Mouse (Mus musculus) kidney, embryonic 15.5 days (tissue): ENCODE results near the gene Ndufv3. TPM values are rescaled to one million over a fixed set of nuclear protein-coding genes. Genes with fewer than 3 reads are reported as not detected.
A peak's percentile ranks its signal among the peaks of the same experiment; 100 is the strongest.
"Not testable (repeated sequence)": the region's sequence is repeated elsewhere in the genome, so short reads cannot be mapped to it uniquely, and the experiment has no call there.

Experiments used
- ATAC-seq: fragments of 200-750 bp; cut with Nextera tagmentation; replicated peaks from 2 replicates; pipeline ENCODE4 v1.8.0; 2017; ENCODE audit warnings: moderate TSS enrichment; ENCODE audit not compliant: low FRiP score
- H3K27ac ChIP-seq: fragments of 300-500 bp; sonication (generic); 2 replicates; pipeline ENCODE4 v1.5.1; 2015; ENCODE audit warnings: mild to moderate bottlenecking, inconsistent platforms
- H3K27me3 ChIP-seq: fragments of 300-500 bp; sonication (generic); 2 replicates; pipeline ENCODE4 v1.6.1; 2015; ENCODE audit warnings: inconsistent platforms
- H3K36me3 ChIP-seq: fragments of 300-500 bp; sonication (generic); 2 replicates; pipeline ENCODE4 v1.6.1; 2015; ENCODE audit warnings: inconsistent platforms
- H3K4me1 ChIP-seq: fragments of 300-500 bp; sonication (generic); 2 replicates; pipeline ENCODE4 v1.6.1; 2015; ENCODE audit warnings: inconsistent platforms
- H3K4me2 ChIP-seq: fragments of 300-500 bp; sonication (generic); 2 replicates; pipeline ENCODE4 v1.6.1; 2015; ENCODE audit warnings: moderate library complexity, mild to moderate bottlenecking, inconsistent platforms
- H3K4me3 ChIP-seq: fragments of 300-500 bp; sonication (generic); replicated peaks from 2 replicates; pipeline ENCODE4 v1.5.1; 2015; ENCODE audit warnings: mild to moderate bottlenecking, inconsistent platforms
- H3K9ac ChIP-seq: fragments of 300-500 bp; sonication (generic); 2 replicates; pipeline ENCODE4 v1.6.1; 2015; ENCODE audit warnings: mild to moderate bottlenecking, inconsistent platforms
- H3K9me3 ChIP-seq: fragments of 300-500 bp; sonication (generic); replicated peaks from 2 replicates; pipeline ENCODE4 v1.6.1; 2016; ENCODE audit warnings: inconsistent platforms
- WGBS: fragments of 180-500 bp; shearing (Covaris S2); methylation state at CpG from one replicate; pipeline ENCODE4 v1.1.7; 2015; ENCODE audit warnings: mixed read lengths; 5-methylcytosine and 5-hydroxymethylcytosine counted together
- polyA plus RNA-seq: library from polyadenylated mRNA; unstranded; fragments of >200 nt; fragmentation: Nextera tagmentation; extraction: Ambion mirVana; gene quantifications from 2 replicates; pipeline ENCODE4 v1.2.1, GENCODE M21; 2015

Gene Ndufv3
- polyA plus RNA-seq, 1 experiment from 2014 or later = 261 TPM

DNA sequence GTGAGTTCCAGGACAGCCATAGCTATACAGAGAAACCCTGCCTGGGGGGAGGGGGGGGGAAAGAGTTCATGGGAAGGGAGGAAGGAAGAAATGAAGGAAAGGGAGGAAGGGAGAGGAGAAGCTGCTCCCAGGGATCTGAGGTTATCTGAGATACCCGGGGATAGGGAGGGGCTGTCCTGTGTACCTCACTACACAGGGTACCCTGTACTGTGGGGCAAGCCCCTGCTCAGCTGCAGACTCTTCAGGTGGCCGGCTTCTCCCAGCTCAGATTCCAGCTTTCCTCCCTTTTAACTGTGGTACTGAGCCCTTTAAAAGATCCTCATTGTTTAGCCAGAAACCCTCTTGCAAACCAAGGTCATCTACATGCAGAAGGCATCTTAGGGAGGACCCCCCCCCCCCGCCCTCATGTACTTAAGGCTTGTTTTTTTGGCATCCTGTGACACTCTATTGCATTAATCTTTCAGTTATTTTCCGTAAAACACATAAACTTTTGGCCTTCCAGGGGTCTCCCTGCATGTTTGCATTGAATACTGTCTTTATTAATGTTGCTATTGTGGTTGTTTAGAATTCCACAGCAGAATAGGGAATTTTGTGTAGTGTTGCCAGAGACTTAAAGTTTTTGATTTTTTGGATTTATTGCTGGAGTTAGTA is 21.0 kb downstream of the Ndufv3 start:
- ATAC-seq = no peak
- Histone ChIP-seq H3K27ac (peak overlapping the region; percentile 52; the same call in 1 of the 2 replicates), H3K9ac (no peak overlapping the region), H3K27me3 (no peaks in the 10 kb centered on the region), H3K36me3 (no peaks in the 10 kb centered on the region), H3K4me2 (no peak overlapping the region), H3K4me3 (no peak overlapping the region), H3K9me3 (no peaks in the 10 kb centered on the region), H3K4me1 (peaks cover 17% of the 10 kb centered on the region)
- WGBS = 29% methylated on average over 4 of the region's 4 CpGs

DNA sequence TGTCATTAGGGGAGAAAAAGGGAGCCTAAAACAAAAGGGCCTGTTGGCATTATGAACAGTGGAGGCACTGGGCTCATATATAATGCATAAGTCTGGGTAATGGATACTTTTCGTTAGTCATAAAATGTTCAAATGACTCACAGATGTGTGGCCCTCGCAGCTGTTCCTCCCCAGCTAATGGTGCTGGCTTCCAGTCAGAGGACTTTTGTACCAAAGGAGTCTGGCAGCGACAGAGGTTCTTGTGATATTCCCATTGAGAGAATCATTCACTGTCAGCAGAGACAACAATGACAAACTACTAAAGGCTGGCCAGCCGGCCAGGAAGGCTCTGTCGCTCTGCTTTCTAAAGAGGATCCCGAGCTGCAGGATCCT is 21.5 kb downstream of the Ndufv3 start:
- Histone ChIP-seq H3K27ac (peak overlapping the region; percentile 52), H3K36me3 (no peaks in the 10 kb centered on the region), H3K4me3 (no peak overlapping the region), H3K4me2 (no peak overlapping the region), H3K27me3 (no peaks in the 10 kb centered on the region), H3K9me3 (no peaks in the 10 kb centered on the region), H3K9ac (no peak overlapping the region), H3K4me1 (peaks cover 15% of the 10 kb centered on the region)
- ATAC-seq = no peak
- WGBS = 42% methylated on average over 6 of the region's 6 CpGs

DNA sequence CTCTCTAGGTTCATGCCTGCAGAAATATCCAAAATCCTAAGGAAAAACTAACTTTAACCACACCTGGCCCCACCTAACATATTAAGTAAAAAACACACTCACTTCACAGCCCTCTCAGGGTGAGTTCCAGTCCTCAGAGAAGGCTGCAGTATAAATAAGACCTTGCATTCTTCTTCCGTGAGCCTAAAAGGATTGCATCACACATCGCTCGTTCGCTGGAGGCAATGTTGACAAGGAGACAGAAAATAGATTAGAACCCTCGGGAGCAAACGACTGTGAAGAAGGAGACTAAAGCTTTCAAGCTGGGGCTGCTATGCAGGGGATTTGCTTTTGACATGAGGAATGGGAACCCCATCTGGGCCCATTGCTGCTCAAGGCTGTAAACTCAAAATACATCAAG is 23.7 kb downstream of the Ndufv3 start:
- no peak for ATAC-seq
- Histone ChIP-seq H3K9ac (no peak overlapping the region), H3K27me3 (no peaks in the 10 kb centered on the region), H3K27ac (no peak overlapping the region), H3K9me3 (no peaks in the 10 kb centered on the region), H3K36me3 (no peaks in the 10 kb centered on the region), H3K4me1 (peaks cover 15% of the 10 kb centered on the region), H3K4me3 (no peak overlapping the region), H3K4me2 (no peak overlapping the region)
- 33% methylated on average over 6 of the region's 6 CpGs for WGBS

DNA sequence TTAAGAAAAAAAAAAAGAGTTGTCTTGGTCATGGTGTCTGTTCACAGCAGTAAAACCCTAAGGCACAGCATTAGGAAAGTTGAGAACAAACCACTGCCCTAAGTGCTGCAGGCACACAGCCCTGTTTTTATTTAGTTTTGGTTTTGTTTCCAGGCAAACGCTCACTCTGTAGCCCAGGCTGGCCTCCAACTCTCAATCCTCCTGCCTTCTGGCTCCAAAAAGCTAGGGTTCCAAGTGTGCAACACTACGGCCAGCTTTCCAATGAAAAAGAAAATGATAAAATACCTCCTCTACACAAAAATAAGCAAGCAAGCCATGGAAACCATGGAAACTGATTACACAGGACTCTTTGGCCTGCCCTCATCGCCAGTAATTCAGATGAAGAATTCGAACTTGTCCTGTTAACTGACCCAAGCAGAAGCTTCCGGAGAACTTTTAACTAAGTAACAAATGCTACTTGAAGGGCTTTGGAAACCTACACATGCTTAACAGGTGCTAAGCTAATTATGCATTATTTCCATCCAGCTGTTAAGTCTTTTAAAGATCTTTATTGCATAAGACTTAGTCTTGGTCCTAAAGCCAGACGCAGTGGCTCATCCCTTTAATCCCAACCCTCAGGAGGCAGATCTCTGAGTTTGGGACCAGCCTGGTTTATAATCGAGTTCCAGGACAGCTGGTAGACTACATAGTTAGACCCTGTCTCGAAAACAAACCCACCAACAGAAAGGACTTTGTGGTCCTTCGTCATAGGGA is 26.7 kb downstream of the Ndufv3 start:
- 85% methylated on average over 9 of the region's 9 CpGs for WGBS
- no peak for ATAC-seq
- Histone ChIP-seq H3K36me3 (no peaks in the 10 kb centered on the region), H3K9me3 (no peaks in the 10 kb centered on the region), H3K4me3 (no peak overlapping the region), H3K4me1 (peaks cover 8% of the 10 kb centered on the region), H3K27ac (no peak overlapping the region), H3K4me2 (no peak overlapping the region), H3K27me3 (no peaks in the 10 kb centered on the region), H3K9ac (no peak overlapping the region)

DNA sequence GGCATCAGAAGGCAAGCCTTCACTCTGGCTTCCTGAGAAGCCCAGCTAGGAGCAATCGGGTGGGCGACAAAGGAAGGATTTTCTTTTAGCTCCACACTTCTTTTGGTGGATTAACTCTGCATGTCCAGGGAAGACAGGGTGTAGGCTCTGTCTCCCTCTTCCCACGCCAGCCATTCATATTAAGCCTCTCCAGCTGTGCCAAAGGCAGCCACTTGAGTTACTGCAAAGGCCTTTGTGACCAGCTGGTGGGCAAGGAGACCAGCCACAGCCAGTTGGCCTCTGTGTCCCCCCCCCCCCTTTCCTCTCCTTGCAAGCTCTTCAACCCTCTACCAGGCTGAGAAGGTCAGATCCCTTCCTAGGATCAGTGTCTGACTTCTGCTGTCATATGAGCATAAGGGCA is 28.1 kb downstream of the Ndufv3 start:
- no peak overlapping the region for H3K9ac ChIP-seq
- no peaks in the 10 kb centered on the region for H3K36me3 ChIP-seq
- no peak overlapping the region for H3K27ac ChIP-seq
- 76% methylated on average over 3 of the region's 3 CpGs for WGBS
- no peak overlapping the region for H3K4me2 ChIP-seq
- no peak for ATAC-seq
- H3K9me3 ChIP-seq = no peaks in the 10 kb centered on the region
- H3K4me3 ChIP-seq = no peak overlapping the region
- H3K27me3 ChIP-seq = no peaks in the 10 kb centered on the region
- H3K4me1 ChIP-seq = 0 out of 2 replicates have a peak, but pooled peaks cover 3% of the 10 kb centered on the region

DNA sequence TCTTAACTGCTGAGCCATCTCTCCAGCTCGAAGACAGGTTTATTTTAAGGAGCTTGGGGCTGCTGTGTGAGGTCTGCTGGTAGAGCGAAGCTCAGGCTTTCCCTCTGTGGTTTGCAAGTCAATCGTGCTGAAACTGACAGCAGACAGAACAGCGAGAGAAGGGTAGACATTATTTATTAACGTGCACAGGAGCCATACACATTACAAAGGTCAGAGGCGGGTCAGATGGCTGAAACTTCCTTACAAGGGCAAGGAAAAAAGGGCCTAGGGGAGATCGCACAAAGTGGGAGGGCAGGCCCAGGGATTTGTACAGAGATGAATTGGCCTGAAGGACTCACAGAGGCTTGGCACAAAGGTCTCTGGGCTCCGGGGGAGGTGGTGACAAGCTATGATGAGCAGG is 29.5 kb downstream of the Ndufv3 start:
- H3K36me3 ChIP-seq = no peaks in the 10 kb centered on the region
- no peaks in the 10 kb centered on the region for H3K9me3 ChIP-seq
- no peak overlapping the region for H3K4me3 ChIP-seq
- peak; percentile 66 for ATAC-seq
- peak overlapping the region; percentile 51 for H3K27ac ChIP-seq
- no peaks in the 10 kb centered on the region for H3K27me3 ChIP-seq
- no peak overlapping the region for H3K9ac ChIP-seq
- H3K4me1 ChIP-seq = 0 out of 2 replicates have a peak, but pooled peaks cover 3% of the 10 kb centered on the region
- no peak overlapping the region for H3K4me2 ChIP-seq
- WGBS = 31% methylated on average over 8 of the region's 8 CpGs

DNA sequence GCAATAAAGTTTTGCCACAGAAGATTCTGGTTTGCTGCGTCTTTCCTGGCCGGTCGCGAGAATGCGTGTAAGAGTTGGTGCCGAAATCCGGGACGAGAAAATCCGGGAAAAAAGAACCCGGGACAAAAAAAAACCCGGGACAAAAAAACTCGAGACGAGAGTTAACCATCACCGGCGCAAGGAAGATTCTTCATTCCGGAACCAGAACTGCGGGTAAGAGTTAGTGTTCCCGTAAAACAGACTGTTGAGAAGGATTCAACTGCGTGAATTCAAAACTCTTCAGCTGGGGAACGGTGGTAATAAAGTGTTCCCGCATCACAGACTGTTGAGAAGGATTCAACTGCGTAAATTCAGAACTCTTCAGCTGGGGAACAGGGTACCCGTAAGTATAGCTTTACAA is 32.7 kb downstream of the Ndufv3 start:
- H3K9ac ChIP-seq, H3K4me3 ChIP-seq, ATAC-seq, H3K27ac ChIP-seq, H3K4me2 ChIP-seq, H3K36me3 ChIP-seq, H3K9me3 ChIP-seq, H3K27me3 ChIP-seq: not testable (repeated sequence)
- WGBS = 96% methylated on average over 23 of the region's 23 CpGs
- peaks cover 10% of the 10 kb centered on the region for H3K4me1 ChIP-seq

DNA sequence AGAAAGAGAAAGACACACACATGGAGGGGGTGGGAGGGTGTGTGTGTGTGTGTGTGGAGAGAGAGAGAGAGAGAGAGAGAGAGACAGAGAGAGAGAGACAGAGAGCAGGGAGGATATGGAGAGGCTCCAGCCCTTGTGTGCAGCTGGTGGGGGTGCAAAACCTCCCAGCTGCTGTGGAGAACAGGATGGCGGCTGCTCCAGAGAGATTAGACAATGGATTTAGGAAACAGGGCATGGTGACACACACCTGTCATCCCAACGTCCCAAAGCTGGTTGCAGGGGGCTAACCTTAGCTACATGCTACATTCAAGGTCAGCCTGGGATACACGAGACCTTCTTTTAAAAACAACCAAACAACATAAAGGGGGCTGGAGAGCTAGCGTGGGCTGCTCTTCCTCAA is 36.3 kb downstream of the Ndufv3 start:
- Histone ChIP-seq H3K27ac (no peak overlapping the region), H3K9ac (no peak overlapping the region), H3K9me3 (no peaks in the 10 kb centered on the region), H3K4me2 (no peak overlapping the region), H3K4me1 (peaks cover 18% of the 10 kb centered on the region), H3K4me3 (no peak overlapping the region), H3K27me3 (no peaks in the 10 kb centered on the region), H3K36me3 (no peaks in the 10 kb centered on the region)
- WGBS = 67% methylated on average over 4 of the region's 4 CpGs
- ATAC-seq = no peak

DNA sequence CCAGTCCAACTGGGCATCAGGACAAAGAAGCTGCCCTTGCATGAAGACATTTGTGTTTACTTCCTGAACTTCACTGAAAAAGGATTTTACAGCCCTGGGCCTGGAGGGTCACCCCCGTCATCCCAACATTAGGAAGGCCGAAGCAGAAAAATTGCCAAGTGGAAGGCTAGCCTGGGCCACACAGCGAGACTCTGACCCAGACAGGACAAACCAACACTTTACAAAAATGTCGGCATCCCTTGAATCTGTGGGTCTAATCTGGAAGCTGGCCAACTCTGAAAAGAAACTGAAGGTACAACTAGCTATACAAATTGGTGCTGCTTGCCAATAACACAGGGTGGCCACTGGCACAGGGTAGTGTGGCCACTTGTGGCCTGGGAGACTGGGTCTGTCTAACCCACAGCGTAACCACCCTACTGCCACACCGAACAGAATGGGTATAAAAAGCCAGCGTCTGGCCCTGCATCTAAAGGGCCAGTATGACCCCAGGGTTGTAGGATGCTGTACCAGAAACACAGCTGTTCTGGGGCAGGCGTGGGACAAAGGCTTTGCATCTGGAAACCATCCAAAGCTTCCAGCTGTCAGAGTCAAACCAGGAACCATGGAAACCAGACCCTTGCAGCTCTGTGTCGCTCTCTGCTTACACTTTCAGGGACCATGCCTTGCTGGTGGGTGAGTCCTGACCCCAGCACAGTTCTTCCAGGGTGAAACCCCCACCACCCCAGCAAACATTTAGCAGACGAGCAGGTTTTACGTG is 37.4 kb downstream of the Ndufv3 start:
- H3K4me3 ChIP-seq = no peak overlapping the region
- H3K27me3 ChIP-seq = no peaks in the 10 kb centered on the region
- peaks cover 18% of the 10 kb centered on the region for H3K4me1 ChIP-seq
- H3K9ac ChIP-seq = no peak overlapping the region
- peak; percentile 69 for ATAC-seq
- H3K4me2 ChIP-seq = no peak overlapping the region
- peak overlapping the region; percentile 39; the same call in 1 of the 2 replicates for H3K27ac ChIP-seq
- no peaks in the 10 kb centered on the region for H3K36me3 ChIP-seq
- H3K9me3 ChIP-seq = no peaks in the 10 kb centered on the region
- WGBS = 47% methylated on average over 11 of the region's 11 CpGs

DNA sequence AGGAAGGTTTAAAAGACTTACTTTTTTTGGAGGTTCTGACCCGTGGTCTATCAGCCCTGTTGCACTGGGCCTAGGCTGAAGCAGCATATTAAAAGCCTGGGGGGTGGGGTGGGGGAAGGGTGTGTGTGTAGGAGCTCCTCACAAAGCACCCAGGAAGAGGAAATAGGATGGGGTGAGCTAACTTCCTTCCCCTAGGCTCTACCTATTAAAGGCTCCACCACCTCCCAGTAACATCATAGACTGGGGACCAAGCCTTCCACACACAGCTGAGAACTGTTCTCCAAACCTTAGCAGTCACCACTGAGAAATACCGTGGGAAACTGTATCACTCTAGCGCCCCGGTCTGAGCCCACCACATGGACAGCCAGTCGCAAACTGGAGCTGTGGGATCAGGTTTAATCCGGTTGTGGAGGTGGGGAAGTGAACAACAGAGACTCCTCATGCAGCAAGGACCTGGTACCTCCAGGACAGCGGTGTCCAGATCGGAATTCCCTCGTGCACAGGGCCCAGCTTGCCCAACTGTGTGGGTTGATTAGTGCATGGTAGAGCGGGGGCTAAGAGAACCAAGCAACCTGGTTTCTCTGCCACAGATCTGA is 38.1 kb downstream of the Ndufv3 start:
- peaks cover 18% of the 10 kb centered on the region for H3K4me1 ChIP-seq
- no peaks in the 10 kb centered on the region for H3K36me3 ChIP-seq
- no peaks in the 10 kb centered on the region for H3K27me3 ChIP-seq
- H3K27ac ChIP-seq = peak overlapping the region; percentile 39
- no peak overlapping the region for H3K9ac ChIP-seq
- WGBS = 62% methylated on average over 10 of the region's 10 CpGs
- no peaks in the 10 kb centered on the region for H3K9me3 ChIP-seq
- H3K4me3 ChIP-seq = no peak overlapping the region
- peak; percentile 22 for ATAC-seq
- H3K4me2 ChIP-seq = no peak overlapping the region

DNA sequence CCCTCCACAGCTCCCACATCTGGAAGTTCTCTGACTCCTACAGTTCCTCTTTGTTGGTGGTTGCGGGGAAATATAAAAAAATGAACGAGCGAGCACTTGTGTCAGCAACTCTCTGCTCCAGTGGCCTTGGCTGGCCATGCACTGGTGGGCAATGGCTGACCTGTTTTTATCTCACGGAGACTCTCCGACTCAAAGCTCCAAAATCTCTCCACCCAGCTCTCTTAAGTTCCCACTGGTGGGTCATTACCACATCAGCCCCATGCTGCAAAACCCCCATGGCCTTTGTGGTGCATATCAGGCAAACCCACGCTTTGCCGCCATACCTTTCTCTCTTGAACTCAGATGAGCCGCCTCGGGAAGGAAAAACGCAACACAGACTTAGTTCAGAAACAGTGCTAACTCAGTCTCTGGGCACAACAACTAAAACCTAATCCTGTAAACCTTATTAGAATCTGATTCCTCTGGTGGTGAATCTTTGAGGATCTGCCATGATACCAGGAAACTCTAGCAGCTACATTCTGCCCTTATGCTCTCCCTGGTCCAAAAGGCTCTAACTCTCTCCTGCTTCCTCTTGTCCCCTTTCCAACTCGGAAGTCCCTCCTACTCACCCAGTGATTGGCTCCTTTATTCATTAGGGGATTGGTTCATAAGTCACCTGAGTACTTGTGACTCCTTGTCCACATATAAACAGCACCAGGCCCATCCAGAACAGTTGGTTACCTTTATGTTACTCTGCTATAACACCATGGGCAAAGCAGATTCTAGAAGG is 39.3 kb downstream of the Ndufv3 start:
- H3K9ac ChIP-seq = no peak overlapping the region
- H3K4me3 ChIP-seq = no peak overlapping the region
- WGBS = 83% methylated on average over 11 of the region's 11 CpGs
- no peak overlapping the region for H3K4me2 ChIP-seq
- no peaks in the 10 kb centered on the region for H3K9me3 ChIP-seq
- no peaks in the 10 kb centered on the region for H3K36me3 ChIP-seq
- H3K4me1 ChIP-seq = peaks cover 23% of the 10 kb centered on the region
- H3K27ac ChIP-seq = no peak overlapping the region
- no peaks in the 10 kb centered on the region for H3K27me3 ChIP-seq
- ATAC-seq = no peak
